Mouse (Mus musculus) liver, embryonic 11.5 days (tissue): ENCODE data around the gene Cyfip2. TPM values are rescaled to one million over a fixed set of nuclear protein-coding genes. Genes with fewer than 3 reads are reported as not detected.
A peak's percentile ranks its signal among the peaks of the same experiment; 100 is the strongest.

Source experiments
- ATAC-seq: fragments of 200-750 bp; cut with Nextera tagmentation; replicated peaks from 2 replicates; pipeline ENCODE4 v1.8.0; 2017; ENCODE audit warnings: moderate number of reproducible peaks, mild to moderate bottlenecking, moderate TSS enrichment, moderate library complexity; ENCODE audit not compliant: low FRiP score
- DNase-seq: peaks from one replicate; pipeline ENCODE4 v3.0.0-alpha.2; 2017; ENCODE audit warnings: low spot score
- H3K27ac ChIP-seq: fragments of 300-500 bp; sonication (generic); 2 replicates; pipeline ENCODE4 v1.5.1; 2014; ENCODE audit warnings: mild to moderate bottlenecking, low read depth, low read length, control low read depth
- H3K27me3 ChIP-seq: fragments of 300-500 bp; sonication (generic); replicated peaks from 2 replicates; pipeline ENCODE4 v1.6.1; 2014; ENCODE audit warnings: low read length, mixed read lengths; ENCODE audit not compliant: control insufficient read depth, insufficient read depth
- H3K36me3 ChIP-seq: fragments of 300-500 bp; sonication (generic); 2 replicates; pipeline ENCODE4 v1.6.1; 2014; ENCODE audit warnings: mild to moderate bottlenecking, low read length, moderate library complexity, mixed read lengths; ENCODE audit not compliant: control insufficient read depth, insufficient read depth
- H3K4me1 ChIP-seq: fragments of 300-500 bp; sonication (generic); replicated peaks from 2 replicates; pipeline ENCODE4 v1.6.1; 2014; ENCODE audit warnings: low read length, mixed read lengths; ENCODE audit not compliant: control insufficient read depth, insufficient read depth
- H3K4me2 ChIP-seq: fragments of 300-500 bp; sonication (generic); 2 replicates; pipeline ENCODE4 v1.6.1; 2014; ENCODE audit warnings: mild to moderate bottlenecking, control low read depth, moderate library complexity
- H3K4me3 ChIP-seq: fragments of 300-500 bp; sonication (generic); 2 replicates; pipeline ENCODE4 v1.5.1; 2014; ENCODE audit warnings: low read depth, low read length, control low read depth
- H3K9ac ChIP-seq: fragments of 300-500 bp; sonication (generic); 2 replicates; pipeline ENCODE4 v1.6.1; 2014; ENCODE audit warnings: low read depth, low read length, control low read depth
- H3K9me3 ChIP-seq: fragments of 300-500 bp; sonication (generic); 2 replicates; pipeline ENCODE4 v1.6.1; 2016; ENCODE audit warnings: low read length, inconsistent platforms, mixed read lengths; ENCODE audit not compliant: control insufficient read depth
- WGBS: fragments of 180-500 bp; shearing (Covaris S2); extraction: QIAGEN DNeasy Blood & Tissue Kit; methylation state at CpG from one replicate; pipeline ENCODE4 v1.1.7; 2014; 5-methylcytosine and 5-hydroxymethylcytosine counted together
- polyA plus RNA-seq: library from polyadenylated mRNA; unstranded; fragments of >200 nt; fragmentation: Nextera tagmentation; extraction: Ambion mirVana; gene quantifications from 2 replicates; pipeline ENCODE4 v1.2.1, GENCODE M21; 2014

Gene Cyfip2
- 8.7 and 8.9 TPM in 2 replicates for polyA plus RNA-seq

- peak within 1 kb of the TSS; percentile 67 for H3K9ac ChIP-seq
- DNase-seq (no peak), ATAC-seq (0 out of 2 replicates have a peak, but pooled peaks have one; percentile 14)
Observed at GRCm38 (mm10) chr11:46312523-46313035, at the start of gene Cyfip2. TSS of gene Cyfip2 (minus strand) at chr11:46312859.

DNA sequence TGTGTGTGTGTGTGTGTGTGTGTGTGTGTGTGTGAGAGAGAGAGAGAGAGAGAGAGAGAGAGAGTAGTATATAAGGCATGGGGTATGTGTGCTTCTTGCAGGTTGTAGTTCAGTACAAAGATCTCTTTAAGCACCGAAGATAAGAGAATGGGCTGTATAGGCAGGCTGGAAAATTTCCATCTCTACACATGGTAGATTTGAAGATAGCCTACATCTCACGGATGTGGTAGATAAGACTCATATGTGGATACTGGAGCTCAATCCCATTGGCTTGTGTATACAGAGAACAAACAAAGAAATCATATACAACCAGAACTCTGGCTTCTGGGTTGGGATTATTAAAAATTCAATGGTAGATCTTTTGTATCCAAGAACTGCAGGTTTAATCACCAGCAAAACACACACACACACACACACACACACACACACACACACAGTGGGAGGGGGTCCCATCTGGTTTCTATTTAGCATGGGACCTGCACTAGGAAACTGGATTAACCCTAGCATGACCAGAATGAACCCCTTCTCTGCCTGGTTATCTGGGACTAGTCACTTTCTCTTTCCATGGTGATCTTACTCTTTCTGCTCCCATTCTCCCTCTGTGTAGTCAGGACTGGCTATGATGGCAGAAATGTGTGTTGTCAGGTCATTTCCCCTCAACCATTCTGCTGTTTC, 48.5 kb upstream of the Cyfip2 start:
- H3K9ac ChIP-seq, result no peak overlapping the region
- no peaks in the 10 kb centered on the region for H3K9me3 ChIP-seq
- no peak overlapping the region for H3K4me2 ChIP-seq
- H3K4me1 ChIP-seq, result no peaks in the 10 kb centered on the region
- DNase-seq (no peak), ATAC-seq (no peak)
- H3K27ac ChIP-seq, result no peak overlapping the region
- no peaks in the 10 kb centered on the region for H3K27me3 ChIP-seq
- no peak overlapping the region for H3K4me3 ChIP-seq
- 72% methylated on average over 2 of the region's 2 CpGs for WGBS
- no peaks in the 10 kb centered on the region for H3K36me3 ChIP-seq

More at GRCm38 (mm10) chr11:46312523-46313035, at the start of gene Cyfip2:
- H3K9me3 ChIP-seq, result no peaks in the 10 kb centered on the region
- H3K4me1 ChIP-seq, result peaks cover 9% of the 10 kb centered on the region; the same call in 1 of the 2 replicates
- H3K4me2 ChIP-seq, result peak within 1 kb of the TSS; percentile 82
- H3K4me3 ChIP-seq, result peak within 1 kb of the TSS; percentile 68
- no peaks in the 10 kb centered on the region for H3K36me3 ChIP-seq
- 9% methylated on average over 14 of the region's 14 CpGs for WGBS
- no peak within 1 kb of the TSS for H3K27ac ChIP-seq
- 0 out of 2 replicates have a peak, but pooled peaks cover 2% of the 10 kb centered on the region for H3K27me3 ChIP-seq

- Histone ChIP-seq H3K27ac (no peak overlapping the region), H3K4me3 (no peak overlapping the region), H3K9ac (no peak overlapping the region), H3K9me3 (no peaks in the 10 kb centered on the region), H3K27me3 (no peaks in the 10 kb centered on the region), H3K4me2 (no peak overlapping the region), H3K36me3 (no peaks in the 10 kb centered on the region), H3K4me1 (no peaks in the 10 kb centered on the region)
- 61% methylated on average over 1 of the region's 1 CpGs for WGBS
- ATAC-seq (no peak), DNase-seq (peak; percentile 3)
Observed at GRCm38 (mm10) chr11:46358369-46358768, 45.7 kb upstream of the Cyfip2 start.

DNA sequence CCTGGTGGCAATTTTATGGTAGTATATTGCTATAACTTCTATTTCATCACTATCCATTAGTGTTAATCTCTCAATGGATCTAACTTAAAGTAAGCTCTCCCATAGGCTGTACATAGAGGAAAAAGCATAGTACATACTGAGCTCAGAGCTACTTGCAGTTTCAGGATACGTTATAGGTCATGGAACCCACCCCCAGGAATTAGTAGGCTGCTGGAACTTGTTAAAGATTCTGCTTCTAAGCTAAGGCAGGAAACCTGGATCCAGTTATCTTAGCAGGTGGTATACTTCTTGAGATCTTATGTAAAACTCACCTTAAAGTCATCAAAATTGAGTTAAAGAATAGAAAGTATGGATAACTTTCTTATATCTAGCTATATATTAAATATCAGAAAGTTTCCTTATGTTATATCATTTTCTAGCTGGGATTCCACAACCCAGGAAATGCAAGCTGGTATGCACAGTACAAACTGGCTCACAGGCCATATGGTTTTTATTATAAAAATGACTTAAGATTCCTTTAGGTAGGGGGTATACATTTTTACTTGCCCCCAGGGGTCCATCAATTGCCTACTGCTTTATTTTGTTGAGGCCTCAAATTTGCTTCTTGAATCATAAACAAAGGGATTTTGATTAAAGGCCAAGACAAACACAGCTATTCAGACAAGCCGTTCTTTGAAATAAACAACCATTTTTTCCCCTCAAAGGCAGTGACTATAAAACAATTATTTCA, 37.2 kb upstream of the Cyfip2 start:
- ATAC-seq (no peak), DNase-seq (no peak)
- Histone ChIP-seq H3K9me3 (no peaks in the 10 kb centered on the region), H3K27me3 (no peaks in the 10 kb centered on the region), H3K4me3 (no peak overlapping the region), H3K9ac (no peak overlapping the region), H3K4me2 (no peak overlapping the region), H3K4me1 (no peaks in the 10 kb centered on the region), H3K36me3 (no peaks in the 10 kb centered on the region), H3K27ac (no peak overlapping the region)
- 70% methylated on average over 2 of the region's 2 CpGs for WGBS

GRCm38 (mm10) chr11:46348416-46348815, 35.8 kb upstream of the Cyfip2 start:
- no peaks in the 10 kb centered on the region for H3K9me3 ChIP-seq
- WGBS, result 78% methylated on average over 3 of the region's 3 CpGs
- H3K4me3 ChIP-seq, result no peak overlapping the region
- H3K4me2 ChIP-seq, result no peak overlapping the region
- no peaks in the 10 kb centered on the region for H3K27me3 ChIP-seq
- DNase-seq (no peak), ATAC-seq (no peak)
- peaks cover 7% of the 10 kb centered on the region for H3K4me1 ChIP-seq
- no peaks in the 10 kb centered on the region for H3K36me3 ChIP-seq
- H3K27ac ChIP-seq, result no peak overlapping the region
- H3K9ac ChIP-seq, result no peak overlapping the region

DNA sequence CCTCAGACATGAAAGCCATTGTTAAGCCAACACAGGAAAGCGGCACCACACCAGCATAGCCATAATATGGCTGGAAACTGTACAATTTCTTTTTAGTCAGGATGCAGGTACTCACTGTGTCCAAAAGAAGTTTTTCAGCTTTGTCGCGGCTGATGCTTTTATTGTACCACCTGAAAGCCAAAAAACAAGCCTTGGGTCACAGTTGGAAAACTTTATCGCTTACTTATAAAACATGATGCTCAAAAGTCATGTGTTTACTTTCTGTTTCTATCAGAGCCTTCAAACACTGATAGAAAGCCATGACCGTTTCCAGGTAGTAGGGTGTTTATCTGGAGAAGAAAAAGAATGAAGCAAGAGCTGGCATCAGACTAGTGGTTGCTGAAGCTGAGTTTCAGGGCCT, 35.1 kb upstream of the Cyfip2 start:
- Histone ChIP-seq H3K27me3 (no peaks in the 10 kb centered on the region), H3K4me3 (no peak overlapping the region), H3K27ac (no peak overlapping the region), H3K9me3 (no peaks in the 10 kb centered on the region), H3K4me1 (peaks cover 7% of the 10 kb centered on the region), H3K9ac (no peak overlapping the region), H3K4me2 (no peak overlapping the region), H3K36me3 (no peaks in the 10 kb centered on the region)
- whole genome bisulfite sequencing, result 82% methylated on average over 5 of the region's 5 CpGs
- ATAC-seq (no peak), DNase-seq (no peak)

DNA sequence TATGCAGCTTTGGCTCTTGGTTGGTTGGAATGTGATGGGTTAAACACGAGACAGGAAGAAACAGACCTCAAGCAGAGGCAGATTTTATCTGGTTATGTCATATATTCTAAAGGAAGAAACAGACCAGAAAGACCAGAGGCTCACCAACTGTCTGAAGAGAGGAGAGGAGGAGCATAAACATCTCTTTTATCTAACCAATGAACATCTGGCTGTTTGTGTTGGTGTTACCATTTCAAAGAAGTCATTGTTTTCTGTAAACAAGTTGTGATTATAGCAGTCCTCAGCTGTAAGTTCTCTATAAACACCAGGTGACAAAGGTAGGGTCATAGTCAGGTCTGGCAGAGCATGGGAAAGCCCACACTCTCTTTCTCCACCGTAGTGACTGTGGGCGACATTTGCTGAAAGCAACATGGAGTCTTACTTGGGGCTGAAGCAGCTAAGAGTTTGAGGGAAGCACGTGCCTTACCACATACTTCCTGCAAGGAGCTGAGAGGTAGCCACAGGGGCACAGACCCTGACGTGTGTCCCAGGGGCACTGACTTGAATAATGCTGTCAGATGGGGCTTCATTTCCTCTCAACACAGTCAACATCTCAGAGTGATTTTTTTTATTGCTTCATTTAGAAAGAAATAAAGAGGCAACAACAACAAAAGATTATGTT, 31.4 kb upstream of the Cyfip2 start:
- DNase-seq (no peak), ATAC-seq (no peak)
- Histone ChIP-seq H3K4me2 (no peak overlapping the region), H3K4me1 (peaks cover 7% of the 10 kb centered on the region), H3K4me3 (no peak overlapping the region), H3K27ac (no peak overlapping the region), H3K36me3 (no peaks in the 10 kb centered on the region), H3K9ac (no peak overlapping the region), H3K9me3 (no peaks in the 10 kb centered on the region), H3K27me3 (no peaks in the 10 kb centered on the region)
- WGBS, result 29% methylated on average over 5 of the region's 5 CpGs

DNA sequence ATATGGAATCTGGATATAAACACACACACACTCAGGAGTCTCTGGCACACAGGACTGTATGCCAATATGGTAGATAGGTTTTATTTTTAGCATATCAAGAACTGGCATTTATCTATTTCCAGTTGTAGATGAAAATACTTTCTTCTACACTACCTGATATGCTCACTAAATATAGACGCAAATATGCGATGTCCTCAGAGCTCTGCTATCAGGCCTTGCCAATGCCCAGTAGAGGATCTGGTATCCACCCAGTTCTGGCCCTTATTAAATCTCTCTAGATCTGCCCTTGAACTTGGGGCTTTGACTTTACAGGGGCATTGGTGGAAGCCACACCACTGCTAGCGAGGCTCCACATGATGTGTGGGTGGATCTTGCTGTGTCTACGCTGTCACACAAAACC, 29.3 kb upstream of the Cyfip2 start:
- no peak overlapping the region for H3K4me3 ChIP-seq
- H3K4me1 ChIP-seq, result peaks cover 7% of the 10 kb centered on the region
- no peak overlapping the region for H3K4me2 ChIP-seq
- no peaks in the 10 kb centered on the region for H3K36me3 ChIP-seq
- H3K27me3 ChIP-seq, result no peaks in the 10 kb centered on the region
- no peak for ATAC-seq
- DNase-seq, result no peak
- WGBS, result 85% methylated on average over 4 of the region's 4 CpGs
- no peak overlapping the region for H3K9ac ChIP-seq
- no peaks in the 10 kb centered on the region for H3K9me3 ChIP-seq
- no peak overlapping the region for H3K27ac ChIP-seq
